Mouse (Mus musculus): Measurements from ENCODE around the gene Lpxn.

The Lpxn gene

DNA sequence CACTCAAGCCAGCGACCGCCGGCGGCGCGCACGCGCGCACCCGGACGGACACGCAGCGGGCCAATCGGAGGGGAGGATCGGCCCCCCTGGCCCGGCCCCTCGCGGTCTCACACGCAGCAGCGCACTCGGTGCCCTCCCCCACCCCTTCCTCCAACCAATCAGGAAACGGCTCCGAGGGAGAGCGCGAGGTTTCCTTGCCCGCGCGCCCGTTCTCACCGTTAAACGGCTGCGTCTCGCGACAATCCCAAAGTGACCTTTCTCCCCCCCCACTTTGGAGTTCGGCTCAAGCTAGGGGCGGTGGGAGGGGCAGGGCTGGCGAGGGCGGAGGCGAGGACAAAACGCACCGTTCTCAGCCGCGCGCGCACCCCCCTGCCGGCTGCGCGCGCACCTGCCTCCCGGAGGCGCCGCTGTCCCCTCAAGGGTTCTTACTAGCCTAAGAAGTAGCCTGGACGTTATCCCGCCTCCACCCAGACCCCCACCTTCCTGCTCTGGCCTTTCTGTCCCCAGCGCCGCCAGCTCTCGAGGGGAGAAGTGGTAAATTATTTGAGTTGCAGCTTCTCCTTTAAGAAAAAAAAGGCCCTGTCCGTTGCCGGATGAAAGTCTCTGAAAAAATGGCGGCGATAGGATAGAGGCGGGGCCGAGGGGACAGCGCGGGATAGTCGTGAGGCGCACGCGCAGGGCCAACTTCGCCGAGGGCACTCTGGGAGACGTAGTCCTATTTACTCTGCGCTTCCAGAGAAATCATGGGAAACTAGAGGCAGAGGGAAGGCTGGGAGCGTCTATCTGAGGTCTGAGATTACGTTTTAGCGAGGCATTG is at the start of gene Lpxn, which contains the start of gene Zfp91:
TSS of gene Lpxn (plus strand) at position 683 of the 817 bp plus-strand sequence.
TSS of gene Zfp91 (minus strand) at position 616 of the 817 bp plus-strand sequence.
- peak; percentile 93 to 97 for DNase-seq

DNA sequence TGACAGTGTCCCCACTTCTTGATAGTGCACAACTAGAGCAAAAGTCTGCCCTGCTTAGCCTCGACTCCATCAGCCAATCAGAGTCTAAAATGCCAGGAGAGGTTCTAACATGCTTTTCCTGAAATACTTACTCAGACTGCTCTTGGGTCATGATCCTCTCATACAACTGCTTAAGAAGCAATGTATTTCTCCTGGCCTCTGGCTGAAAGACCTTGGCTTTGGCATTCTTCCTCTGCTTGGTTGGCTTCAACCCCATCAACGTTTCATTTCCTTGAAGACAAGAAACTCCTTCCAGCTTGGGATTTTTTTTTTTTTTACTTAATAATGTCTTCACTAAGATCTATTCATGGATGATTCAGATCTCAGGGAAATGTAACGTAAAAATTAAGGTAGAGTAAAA is 39.7 kb upstream of the Lpxn start:
- DNase-seq, result no peak

DNA sequence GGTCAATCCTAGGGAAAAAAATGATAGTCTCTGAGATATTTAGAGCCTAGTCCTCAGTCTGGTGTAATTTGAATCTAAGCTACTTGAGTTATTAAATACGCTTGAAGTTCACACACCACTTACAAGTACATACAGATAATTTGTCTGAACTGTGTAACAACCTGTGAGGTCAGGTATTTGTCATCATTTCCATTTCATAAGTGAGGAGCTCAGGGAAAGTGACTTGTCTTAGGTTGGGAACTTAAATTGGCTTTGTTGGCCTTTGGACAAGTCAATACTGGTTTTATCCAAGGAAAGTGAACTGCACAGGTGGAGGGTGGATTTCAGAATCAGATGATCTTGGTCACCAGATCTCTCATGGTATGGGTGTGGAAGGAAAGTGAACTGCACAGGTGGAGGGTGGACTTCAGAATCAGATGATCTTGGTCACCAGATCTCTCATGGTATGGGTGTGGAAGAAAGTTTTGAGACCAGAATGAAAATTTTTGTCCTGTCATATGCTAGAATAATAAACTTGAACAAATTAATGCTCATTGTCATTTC is 37.0 kb upstream of the Lpxn start:
- no peak for DNase-seq

DNA sequence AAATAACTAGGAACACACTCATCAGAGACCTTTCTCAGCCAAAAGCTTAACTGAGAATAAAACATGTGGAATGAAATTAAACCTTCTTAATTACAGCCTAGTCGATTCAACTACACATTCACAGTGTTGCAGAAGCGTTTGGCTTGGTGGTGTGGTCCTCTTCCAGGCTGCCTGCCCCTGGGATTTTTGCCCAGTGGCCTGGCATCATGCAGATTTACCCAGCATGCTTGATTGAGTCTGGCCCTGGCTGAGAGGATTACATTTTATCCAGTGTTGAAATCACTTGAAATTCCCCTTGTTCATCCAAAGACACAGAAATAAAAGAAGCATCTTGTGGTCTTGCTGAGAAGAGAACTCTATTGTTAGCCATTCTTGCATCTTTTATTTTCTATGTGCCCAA is 36.3 kb upstream of the Lpxn start:
- no peak for DNase-seq

DNA sequence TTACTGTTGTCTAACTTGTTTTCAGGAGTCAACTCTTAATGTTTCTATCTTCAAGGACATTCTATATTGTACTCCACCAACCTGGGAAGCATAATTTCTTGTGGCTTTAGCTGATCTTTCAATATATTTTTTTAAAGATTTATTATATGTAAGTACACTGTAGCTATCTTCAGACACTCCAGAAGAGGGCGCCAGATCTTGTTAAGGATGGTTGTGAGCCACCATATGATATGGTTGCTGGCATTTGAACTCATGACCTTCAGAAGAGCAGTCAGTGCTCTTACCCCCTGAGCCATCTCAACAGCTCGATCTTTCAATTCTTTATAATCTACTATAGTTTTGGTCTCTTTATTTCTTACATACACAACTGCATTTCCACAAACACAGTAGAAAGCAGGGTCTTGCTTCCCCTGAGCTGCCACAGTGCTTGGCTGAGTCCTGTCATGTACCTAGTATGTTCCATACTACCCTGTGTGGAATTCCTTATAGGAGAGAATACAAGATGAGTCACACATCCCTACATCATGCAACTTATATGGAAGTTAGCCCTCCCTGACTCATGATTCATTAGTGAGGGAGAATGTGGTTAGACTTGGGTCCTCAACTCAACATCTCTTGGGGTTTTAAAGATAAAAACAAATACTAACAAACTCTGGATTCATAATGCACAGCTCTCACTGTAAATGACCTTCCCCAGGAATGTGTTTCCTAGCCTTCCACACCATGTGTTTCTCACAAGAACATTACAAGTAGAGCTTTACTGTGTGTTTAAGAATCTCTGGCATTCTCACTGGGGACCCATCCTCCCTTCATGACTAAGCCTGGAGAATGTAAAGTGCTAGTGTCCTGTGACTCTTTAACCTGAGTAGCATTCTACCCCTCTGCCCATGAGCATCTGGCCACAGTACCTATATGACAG is 33.5 kb upstream of the Lpxn start:
- peak; percentile 19 to 30 for DNase-seq

DNA sequence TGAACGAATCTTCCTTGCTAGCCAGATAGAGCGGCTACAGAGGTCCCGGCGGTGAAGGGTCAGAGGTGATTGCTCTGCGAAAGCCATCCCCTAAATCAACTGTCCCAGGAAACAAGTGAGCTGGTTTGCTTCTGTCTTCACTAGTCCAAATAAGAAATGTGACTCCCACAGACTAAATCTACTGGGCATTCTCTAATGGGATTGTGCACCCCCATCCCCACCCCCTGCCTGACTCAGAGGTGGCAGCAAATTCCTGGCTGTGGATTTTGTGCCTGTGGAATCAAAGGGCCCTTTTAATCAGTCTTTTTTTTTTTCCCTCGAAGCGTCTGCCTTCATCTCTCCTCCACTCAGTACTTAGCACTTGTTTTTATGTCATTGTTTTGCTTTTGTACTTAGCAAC is 30.7 kb upstream of the Lpxn start, which contains the start of gene Cntf:
TSS of gene Cntf (minus strand) at position 325 of the 400 bp plus-strand sequence.
- no peak for DNase-seq

DNA sequence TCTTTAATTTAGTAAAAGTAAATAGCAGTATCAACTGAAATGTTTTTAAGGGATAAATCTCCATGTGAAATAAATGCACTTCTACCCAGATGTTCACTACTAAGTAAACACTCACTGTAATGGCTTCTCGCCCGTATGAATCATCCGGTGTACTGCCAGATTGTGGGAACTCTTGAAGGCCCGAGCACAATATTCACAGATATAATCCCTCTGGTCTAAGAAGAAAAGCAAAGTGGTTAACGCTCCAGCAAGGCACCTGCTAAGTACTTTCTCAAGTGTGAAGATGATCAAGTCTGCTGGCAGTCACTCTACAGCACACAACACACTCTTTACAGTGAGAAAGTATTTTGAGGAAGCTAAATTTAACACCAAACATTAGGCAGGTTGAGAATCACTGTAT is 25.1 kb upstream of the Lpxn start:
- DNase-seq, result no peak

DNA sequence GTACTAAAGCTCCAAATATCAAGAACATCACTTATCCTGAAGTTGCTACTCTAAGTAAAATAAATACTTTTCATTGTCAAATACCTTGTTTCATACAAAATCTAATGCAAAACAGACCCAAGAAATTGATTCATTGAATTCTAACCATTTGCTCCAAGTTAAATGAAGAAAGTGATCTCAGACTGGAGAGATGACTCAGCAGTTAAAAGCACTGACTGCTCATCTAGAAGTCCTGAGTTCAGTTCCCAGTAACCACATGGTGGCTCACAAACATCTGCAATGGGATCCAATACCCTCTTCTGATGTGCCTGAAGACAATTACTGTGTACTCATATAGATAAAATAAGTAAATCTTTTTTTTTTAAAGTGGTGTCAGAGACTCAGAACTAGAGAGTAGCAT is 15.6 kb upstream of the Lpxn start:
- no peak for DNase-seq

DNA sequence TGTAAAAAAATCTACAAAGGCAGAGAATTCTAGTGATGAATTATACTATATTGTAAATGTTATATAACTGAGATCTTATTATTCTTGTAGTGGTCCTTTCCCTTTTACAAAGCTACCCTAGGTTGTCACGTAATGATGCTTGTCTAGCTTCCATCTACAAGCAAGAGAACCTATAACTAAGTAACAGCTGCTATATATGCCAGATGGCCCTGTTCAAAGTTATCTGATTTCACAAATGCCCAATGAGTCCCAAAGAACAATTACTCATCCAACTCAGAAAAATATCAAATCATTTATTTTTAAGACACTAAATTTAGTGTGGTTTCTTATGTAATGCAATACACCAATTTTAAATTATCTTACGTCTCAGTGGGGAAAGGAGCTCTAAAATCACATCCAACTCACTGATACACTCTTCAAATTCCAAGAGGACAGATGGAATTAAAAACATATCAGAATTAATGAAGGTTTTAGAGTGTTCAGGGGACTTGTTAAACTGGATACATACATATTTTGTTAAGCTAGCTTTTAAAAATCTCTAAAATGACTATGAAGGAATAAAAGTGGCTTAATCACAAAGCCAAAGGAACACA is 9.1 kb upstream of the Lpxn start:
- DNase-seq, result no peak

DNA sequence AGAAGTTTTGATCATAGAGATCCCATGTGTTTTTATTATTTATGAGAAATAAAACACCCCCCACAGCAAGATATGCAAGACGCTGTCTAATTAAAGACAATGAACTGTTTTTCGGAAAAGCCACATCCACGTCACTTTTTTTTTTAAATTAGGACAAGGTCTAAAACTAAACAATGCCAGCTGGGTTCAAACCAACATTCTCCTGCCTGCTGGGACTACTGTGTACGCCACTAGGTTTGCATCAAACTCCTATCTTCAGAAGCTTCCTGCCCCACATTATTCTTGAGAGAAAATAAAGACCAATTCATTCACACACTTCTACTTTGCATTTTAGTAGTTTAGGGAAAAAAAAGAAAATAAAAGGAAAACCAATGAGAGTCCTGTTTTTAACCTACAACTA is 8.3 kb upstream of the Lpxn start:
- no peak for DNase-seq

DNA sequence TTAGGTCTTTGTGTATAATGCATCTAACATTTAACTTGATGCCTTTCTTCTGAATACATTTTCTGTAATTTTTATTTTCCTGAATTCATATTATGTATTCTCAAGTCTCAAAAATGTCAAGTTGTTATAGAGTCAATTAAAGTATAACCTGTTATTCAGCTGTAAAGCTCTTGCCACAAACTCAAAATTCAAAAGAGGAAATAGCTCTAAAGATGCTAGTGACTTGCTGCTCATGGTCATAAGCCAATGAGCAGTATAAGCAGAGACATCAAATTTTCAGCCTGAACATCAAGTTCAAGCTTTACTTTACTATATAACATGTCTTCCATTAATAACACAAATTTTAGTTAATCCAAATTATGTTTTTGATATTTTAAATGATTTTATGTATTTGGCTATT is 3.6 kb upstream of the Lpxn start:
- no peak for DNase-seq

DNA sequence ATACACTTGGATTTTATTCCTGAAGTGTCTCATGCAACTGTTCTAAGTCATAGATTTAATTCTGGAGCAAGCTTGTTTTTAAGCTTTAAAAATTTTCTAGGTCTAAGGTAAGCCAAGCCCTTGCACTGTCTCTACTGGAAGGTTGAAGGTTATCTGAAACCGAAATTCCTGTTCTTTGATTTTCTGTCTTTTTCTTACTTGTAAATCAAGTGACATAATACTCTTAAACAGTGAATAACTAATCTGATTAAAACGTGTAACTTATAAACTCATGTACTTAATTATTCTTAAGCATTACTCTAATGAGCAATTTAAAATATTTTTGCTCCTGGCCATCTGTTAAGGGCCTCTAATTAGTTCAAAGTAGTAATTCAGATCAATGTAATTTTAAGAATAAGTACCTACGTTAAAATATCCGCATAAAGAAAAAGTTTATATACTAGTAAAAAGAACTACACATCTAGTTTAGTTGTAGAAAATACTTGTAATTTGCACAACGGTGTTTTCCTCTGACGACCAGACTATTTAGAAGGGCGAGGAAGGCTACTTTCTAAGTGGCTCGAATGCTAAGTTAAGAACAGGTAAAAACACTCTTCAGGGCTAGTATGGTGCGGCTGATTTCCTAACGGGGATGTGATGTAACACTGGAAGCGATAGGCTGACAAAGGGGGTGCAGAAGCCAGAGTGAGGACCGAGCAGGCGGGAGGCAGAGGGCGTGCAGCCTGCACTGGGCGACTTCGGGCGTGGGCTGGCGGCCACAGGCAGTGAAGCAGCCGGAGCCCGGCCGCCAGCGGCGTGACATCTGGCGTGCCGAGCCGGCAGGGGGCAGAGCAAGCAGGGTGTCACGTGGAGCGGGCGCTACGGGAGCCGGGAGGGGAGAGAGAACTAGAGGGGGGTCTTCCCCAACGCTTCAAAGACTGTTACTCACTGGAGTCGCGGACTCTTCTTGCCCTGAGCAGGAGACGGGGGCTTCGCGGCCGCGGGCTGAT is 1.6 kb upstream of the Lpxn start:
- peak; percentile 95 for DNase-seq

DNA sequence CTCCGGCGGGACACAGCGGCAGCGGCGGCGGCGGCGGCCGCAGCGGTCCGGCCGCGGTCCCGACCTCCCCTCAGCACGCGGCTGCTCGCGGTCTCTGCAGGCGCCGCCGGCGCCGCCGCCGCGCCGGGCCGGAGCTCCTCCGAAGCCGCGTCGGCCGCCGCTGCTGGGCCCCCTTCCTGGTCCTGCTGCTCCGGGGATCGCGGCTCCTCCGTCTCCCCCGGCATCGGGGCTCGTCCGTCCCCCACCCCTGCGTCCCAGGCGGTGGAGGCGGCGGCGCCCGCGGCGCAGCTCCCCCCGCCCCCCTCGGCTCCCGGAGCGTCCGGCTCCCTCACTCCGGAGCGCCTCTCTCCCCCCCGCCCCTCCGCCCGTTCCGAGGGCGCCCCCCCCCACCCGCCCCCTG is 883 bp upstream of the Lpxn start:
- DNase-seq, result no peak

DNA sequence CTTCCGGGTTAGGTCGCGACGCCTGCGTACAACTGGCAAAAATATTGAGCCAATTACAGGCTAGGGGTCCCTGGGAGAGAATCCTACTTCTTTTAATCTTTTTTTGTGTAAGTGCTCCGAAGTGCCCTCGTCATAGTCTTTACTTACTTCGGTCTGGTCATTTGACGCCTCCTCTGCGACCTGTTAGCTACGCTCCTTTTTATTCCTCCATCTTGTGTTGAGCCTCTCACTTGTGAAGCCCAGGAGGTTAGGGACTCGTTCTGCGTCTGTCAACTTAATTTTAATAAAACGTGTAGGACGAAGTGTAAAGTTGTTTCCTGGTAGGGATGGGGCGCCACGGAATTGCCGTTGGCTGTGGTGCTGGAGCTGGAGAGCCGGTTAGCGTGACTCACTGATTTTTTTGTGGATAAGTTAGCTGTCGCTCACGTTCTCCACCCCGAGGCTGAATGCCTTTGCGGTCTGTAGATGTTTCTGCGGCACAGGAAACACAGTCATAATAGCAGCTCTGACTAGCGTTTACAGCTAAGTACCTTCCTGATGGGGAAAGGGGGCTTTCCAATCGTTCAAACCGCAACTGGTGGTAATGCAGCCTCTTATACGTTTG is 437 bp downstream of the Lpxn start:
- DNase-seq, result peak; percentile 72 to 77

DNA sequence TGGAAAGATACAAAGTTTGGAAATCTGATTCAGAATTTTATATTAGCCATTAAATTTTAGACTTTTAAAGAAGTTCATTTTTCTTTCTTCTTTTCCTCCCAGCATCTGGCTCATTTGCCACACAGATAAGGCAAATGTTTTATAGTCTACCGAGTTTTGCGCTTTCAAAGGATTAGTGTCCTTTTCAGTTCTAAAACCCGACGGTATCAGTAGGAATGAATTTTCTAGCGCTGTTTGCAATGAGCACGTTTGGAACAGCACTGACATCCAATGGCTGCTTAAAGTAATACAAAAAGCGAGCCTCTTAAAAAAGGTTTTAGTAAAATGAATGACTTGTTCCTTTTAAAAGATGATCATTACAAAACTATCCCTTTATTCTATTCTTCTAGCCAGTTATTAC is 1.1 kb downstream of the Lpxn start:
- DNase-seq, result no peak

DNA sequence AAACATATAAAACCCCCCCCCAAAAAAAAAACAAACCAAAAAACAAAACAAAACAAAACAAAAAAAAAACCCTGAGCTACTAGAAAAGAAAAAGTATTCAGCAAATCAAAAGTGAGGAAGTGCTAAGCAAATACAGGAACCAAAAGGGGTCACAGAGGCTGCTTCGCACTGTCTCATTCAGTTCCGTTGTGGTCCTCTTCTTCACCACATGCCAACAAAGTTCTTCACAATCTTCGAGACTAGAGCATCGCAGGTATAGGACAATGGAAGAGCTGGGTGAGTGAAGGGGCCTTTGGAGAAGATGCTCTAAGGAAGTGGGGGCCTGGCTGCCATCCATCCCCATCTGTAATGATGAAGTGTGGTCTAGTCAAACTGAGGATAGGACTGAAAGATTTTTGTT is 2.4 kb downstream of the Lpxn start:
- DNase-seq, result peak; percentile 37 to 52

DNA sequence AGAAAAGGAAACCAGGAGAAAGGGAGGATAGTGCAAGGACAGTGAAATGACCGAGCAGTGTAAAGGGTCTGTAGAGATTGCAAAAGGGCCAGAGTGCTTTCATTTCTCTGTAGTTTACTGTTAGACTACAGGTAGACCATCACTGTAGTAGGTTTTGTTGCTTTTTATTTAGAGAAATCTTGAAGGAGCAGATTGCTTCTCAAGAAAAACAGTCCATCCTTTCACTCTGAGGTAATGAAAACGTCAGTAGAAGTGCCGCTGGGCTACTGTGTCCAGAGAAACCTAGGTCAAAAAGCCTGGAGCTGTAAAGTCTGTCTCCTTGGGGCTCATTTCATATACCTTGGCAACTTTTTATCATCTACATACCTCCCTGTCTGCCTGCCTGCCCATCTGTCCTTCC is 3.1 kb downstream of the Lpxn start:
- no peak for DNase-seq

DNA sequence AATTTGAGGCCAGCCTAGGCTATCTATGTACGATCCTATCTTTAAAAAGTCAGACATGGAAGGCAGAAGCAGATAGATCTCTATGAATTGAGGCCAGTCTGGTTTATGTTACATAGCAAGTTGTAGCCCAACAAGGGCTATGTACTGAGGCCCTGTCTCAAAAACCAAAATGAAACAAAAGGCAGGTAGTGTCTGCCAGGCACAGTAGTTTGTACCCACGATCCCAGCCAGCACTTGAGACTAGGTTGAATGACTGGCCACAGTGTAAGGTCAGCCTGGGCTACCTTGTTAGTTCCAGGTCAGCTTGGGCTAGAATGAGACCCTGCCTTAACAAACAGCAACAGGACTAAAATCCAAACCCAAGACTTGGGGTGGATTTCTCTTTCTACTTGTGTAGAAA is 4.6 kb downstream of the Lpxn start:
- no peak for DNase-seq

DNA sequence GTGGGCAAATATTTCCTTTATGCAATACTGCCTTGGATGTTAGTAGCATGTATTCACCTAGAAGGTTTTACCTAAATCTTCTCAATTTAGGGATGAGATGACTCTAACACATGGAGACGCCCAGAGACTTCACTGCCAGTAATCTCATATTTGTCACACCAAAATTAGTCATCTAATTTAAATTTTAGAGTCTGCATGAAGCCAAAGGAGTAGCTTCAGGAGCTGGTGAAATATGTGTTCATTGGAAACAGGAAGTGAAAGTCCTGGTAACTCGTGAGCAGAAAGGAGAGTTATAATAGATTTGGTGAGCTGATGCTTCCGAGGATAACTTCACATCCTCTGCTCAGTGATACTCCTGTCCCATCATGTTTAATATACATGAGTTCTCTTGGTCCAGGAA is 5.1 kb downstream of the Lpxn start:
- no peak for DNase-seq

DNA sequence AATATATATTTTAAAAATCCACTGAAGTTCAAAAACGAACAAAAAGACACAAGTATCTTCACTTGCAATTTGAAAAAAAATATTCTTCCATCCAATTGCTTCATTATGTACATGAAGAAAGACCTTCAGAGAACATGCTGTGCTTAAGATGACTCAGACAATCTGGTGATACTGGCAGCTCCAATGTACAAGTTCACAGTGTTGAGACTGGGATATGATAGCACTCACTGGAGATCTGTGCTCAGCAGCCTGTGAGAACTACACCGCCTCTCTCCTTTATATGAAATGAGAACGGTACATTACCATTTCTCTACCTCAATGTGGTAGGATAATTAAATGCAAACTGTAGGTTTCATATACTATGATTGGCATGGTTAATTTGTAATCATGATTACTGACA is 6.8 kb downstream of the Lpxn start:
- DNase-seq, result no peak

DNA sequence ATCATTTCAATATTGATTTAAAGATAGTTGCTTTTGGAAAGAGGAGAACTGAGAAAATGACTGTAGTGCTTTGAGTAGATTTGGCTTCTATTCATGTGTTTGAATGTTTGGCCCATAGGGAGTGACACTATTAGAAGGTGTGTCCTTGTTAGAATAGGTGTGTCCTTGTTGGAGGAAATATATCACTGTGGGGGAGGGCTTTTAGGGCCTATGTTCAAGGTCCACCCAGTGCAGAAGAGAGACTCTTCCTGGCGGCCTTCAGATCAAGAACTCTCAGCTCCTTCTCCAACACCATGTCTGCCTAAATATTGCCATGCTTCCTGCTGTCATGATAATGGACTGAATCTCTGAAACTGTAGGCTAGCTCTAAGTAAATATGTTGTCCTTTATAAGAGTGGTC is 8.2 kb downstream of the Lpxn start:
- no peak for DNase-seq

All from thymus, postnatal 36 days (tissue).